Mouse (Mus musculus) hindbrain, postnatal 0 days (tissue): ENCODE results near the gene Nr6a1. TPM values are rescaled to one million over a fixed set of nuclear protein-coding genes. Genes with fewer than 3 reads are reported as not detected.

Source experiments
- ATAC-seq: fragments of 200-750 bp; cut with Nextera tagmentation; 2 replicates; pipeline ENCODE4 v1.8.0; 2017; ENCODE audit warnings: mild to moderate bottlenecking, moderate TSS enrichment, moderate library complexity
- DNase-seq: peaks from one replicate; pipeline ENCODE4 v3.0.0-alpha.2; 2015; ENCODE audit warnings: low spot score
- H3K27ac ChIP-seq: fragments of 300-500 bp; sonication (generic); 2 replicates; pipeline ENCODE4 v1.5.1; 2014; ENCODE audit warnings: mild to moderate bottlenecking
- H3K27me3 ChIP-seq: fragments of 300-500 bp; sonication (generic); 2 replicates; pipeline ENCODE4 v1.6.1; 2014; ENCODE audit warnings: low read length, mixed read lengths; ENCODE audit not compliant: insufficient read depth
- H3K36me3 ChIP-seq: fragments of 300-500 bp; sonication (generic); 2 replicates; pipeline ENCODE4 v1.6.1; 2014; ENCODE audit warnings: low read length, mixed read lengths; ENCODE audit not compliant: insufficient read depth
- H3K4me1 ChIP-seq: fragments of 300-500 bp; sonication (generic); 2 replicates; pipeline ENCODE4 v1.6.1; 2014; ENCODE audit warnings: antibody characterized with exemption, low read length, mixed read lengths; ENCODE audit not compliant: insufficient read depth
- H3K4me2 ChIP-seq: fragments of 300-500 bp; sonication (generic); 2 replicates; pipeline ENCODE4 v1.6.1; 2014; ENCODE audit warnings: low read depth, mild to moderate bottlenecking, low read length, moderate library complexity, mixed read lengths
- H3K4me3 ChIP-seq: fragments of 300-500 bp; sonication (generic); 2 replicates; pipeline ENCODE4 v1.5.1; 2014; ENCODE audit warnings: low read length
- H3K9ac ChIP-seq: fragments of 300-500 bp; sonication (generic); replicated peaks from 2 replicates; pipeline ENCODE4 v1.6.1; 2014; ENCODE audit warnings: mild to moderate bottlenecking, low read length, moderate library complexity, mixed read lengths
- H3K9me3 ChIP-seq: fragments of 300-500 bp; sonication (generic); 2 replicates; pipeline ENCODE4 v1.6.1; 2016; ENCODE audit warnings: low read length, mixed read lengths
- CTCF ChIP-seq: IDR thresholded peaks from 2 replicates; pipeline ENCODE4 v1.5.1; 2016; ENCODE audit warnings: antibody characterized with exemption, control low read depth, low read depth
- WGBS: fragments of 180-500 bp; shearing (Covaris S2); extraction: QIAGEN DNeasy Blood & Tissue Kit; methylation state at CpG from one replicate; pipeline ENCODE4 v1.1.7; 2014; 5-methylcytosine and 5-hydroxymethylcytosine counted together
- microRNA-seq, 2 experiments: library from miRNA; unstranded; fragments of <30 nt; microRNA quantifications; one replicate each; pipeline ENCODE4; 2016
- polyA plus RNA-seq: library from polyadenylated mRNA; unstranded; fragments of >200 nt; fragmentation: Nextera tagmentation; extraction: Ambion mirVana; gene quantifications from 2 replicates; pipeline ENCODE4 v1.2.1, GENCODE M21; 2015
- total RNA-seq: library from RNA; depleted of rRNA; stranded (reverse); fragments of >200 nt; gene quantifications from 2 replicates; pipeline ENCODE4 v1.2.3, GENCODE M21; 2014; rRNA removed

Nr6a1 gene
- total and polyA plus RNA-seq, 2 experiments from 2014 or later, result 1.6 to 9.0 TPM

DNA sequence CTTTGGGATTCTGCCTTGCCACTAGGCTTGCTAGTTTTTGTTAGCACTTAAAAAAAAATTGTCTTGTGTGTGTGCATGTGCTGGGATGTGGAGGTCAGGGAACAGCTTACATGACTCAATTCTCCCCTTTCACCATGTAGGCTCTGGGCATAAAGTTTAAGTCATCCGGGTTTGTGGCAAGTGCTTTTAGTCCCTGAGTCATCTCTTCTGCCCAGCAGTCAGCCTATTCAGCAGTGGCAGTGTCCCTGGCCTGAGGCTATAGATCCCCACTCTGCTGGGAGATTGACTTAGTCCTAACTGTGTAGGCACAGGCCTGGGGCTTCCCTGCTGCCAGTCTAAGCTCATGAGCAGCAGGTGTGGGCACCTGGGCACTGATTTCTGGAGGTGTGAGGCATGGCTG, 237.6 kb downstream of the Nr6a1 start:
- ATAC-seq, result no peak
- no peak overlapping the region for H3K9ac ChIP-seq
- no peak for TF ChIP-seq CTCF
- 37% methylated on average over 1 of the region's 1 CpGs for WGBS
- no peaks in the 10 kb centered on the region for H3K27me3 ChIP-seq
- no peaks in the 10 kb centered on the region for H3K36me3 ChIP-seq
- DNase-seq, result no peak
- H3K4me3 ChIP-seq, result no peak overlapping the region
- H3K4me2 ChIP-seq, result no peak overlapping the region
- no peak overlapping the region for H3K27ac ChIP-seq
- H3K4me1 ChIP-seq, result peaks cover 9% of the 10 kb centered on the region
- no peaks in the 10 kb centered on the region for H3K9me3 ChIP-seq

DNA sequence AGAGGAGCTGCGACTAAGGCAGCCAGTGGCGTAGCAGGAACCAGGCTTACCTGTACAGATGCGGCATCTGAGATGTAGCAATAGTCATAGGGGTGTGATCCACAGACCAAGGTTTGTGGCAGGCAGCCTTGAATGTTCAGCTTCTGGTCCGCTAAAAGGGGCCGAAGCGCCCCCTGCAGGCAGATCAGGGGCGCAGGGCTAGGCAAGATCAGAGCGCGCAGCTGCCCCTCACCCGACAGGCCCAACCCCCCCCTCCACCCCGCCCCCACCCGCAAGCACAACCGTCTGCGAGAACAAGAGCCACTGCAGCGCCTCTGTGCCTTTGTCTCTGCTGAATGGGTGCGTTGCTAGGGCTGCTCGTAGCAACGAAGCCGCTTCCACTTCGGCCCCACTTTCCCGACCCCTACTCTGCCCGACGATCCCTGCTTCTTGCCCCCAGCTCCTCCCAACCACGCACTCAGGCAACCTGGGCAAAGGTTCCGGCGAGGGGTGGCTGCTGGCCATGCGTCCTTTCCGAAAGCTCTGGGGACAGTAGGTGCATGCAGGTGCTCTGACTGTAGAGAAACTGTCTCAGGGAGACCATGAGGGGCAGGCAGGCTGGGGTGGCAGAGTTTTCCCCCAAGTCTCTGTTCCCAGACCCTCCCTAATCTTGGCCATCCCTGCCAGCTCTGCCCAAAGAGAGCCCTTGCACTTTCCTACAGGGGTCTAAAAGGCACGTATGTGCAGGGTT, 238.5 kb downstream of the Nr6a1 start:
- peak; percentile 86 for ATAC-seq
- peaks cover 9% of the 10 kb centered on the region for H3K4me1 ChIP-seq
- peak; percentile 79 for TF ChIP-seq CTCF
- H3K4me3 ChIP-seq, result peak overlapping the region; percentile 29
- H3K27ac ChIP-seq, result no peak overlapping the region; the same call in 1 of the 2 replicates
- no peaks in the 10 kb centered on the region for H3K27me3 ChIP-seq
- no peaks in the 10 kb centered on the region for H3K36me3 ChIP-seq
- H3K4me2 ChIP-seq, result peak overlapping the region; percentile 63
- DNase-seq, result peak; percentile 87
- peak overlapping the region; percentile 44 for H3K9ac ChIP-seq
- 2% methylated on average over 28 of the region's 29 CpGs for WGBS
- H3K9me3 ChIP-seq, result no peaks in the 10 kb centered on the region

DNA sequence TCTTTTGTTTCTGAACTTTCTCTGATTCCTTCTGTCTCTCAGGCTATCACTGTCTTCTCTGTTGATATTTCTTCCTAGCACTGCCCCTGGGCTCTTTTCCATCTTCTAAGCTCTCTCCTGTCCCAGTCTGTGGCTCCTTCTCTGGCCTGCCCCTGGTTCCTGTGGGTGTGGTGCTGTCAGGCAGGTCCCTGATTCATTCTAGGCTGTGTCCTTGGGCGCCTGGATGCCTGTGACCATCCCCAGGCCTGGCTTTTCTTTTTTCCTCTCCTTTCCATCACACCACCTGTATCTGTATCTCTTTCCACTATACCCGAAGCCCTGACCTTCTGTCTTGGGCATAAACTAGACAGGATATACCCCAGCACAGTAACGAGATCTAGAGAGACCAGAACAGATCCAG, 241.7 kb downstream of the Nr6a1 start:
- ATAC-seq (no peak), DNase-seq (no peak)
- Histone ChIP-seq H3K27me3 (no peaks in the 10 kb centered on the region), H3K4me1 (peaks cover 9% of the 10 kb centered on the region), H3K9me3 (no peaks in the 10 kb centered on the region), H3K4me3 (no peak overlapping the region), H3K27ac (no peak overlapping the region), H3K9ac (no peak overlapping the region), H3K4me2 (no peak overlapping the region), H3K36me3 (no peaks in the 10 kb centered on the region)
- no peak for TF ChIP-seq CTCF
- WGBS, result 73% methylated on average over 3 of the region's 3 CpGs

DNA sequence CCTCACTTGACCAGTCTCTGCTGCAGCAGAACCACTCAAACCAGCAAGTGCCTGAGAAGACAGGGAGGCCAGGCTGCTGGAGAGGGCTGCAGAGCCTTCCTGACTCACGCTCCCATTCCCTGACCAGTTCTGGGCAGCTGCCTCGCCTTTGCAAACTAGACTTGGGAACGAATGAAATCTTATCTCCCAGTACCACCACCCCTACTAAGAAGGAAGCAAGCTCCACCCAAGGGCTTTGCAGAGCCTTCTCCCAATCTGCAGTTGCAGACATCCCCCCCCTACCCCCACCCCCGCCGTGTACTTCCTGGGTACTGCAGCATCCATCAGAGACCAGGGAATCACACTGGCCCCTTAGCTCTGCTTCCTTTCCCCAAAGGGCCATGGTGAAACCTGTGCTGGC, 244.4 kb downstream of the Nr6a1 start:
- DNase-seq (no peak), ATAC-seq (no peak)
- Histone ChIP-seq H3K36me3 (no peaks in the 10 kb centered on the region), H3K27me3 (no peaks in the 10 kb centered on the region), H3K4me3 (no peak overlapping the region), H3K9ac (no peak overlapping the region), H3K27ac (no peak overlapping the region), H3K4me2 (no peak overlapping the region), H3K9me3 (no peaks in the 10 kb centered on the region), H3K4me1 (peaks cover under 1% of the 10 kb centered on the region)
- TF ChIP-seq CTCF, result no peak
- WGBS, result 78% methylated on average over 5 of the region's 5 CpGs

DNA sequence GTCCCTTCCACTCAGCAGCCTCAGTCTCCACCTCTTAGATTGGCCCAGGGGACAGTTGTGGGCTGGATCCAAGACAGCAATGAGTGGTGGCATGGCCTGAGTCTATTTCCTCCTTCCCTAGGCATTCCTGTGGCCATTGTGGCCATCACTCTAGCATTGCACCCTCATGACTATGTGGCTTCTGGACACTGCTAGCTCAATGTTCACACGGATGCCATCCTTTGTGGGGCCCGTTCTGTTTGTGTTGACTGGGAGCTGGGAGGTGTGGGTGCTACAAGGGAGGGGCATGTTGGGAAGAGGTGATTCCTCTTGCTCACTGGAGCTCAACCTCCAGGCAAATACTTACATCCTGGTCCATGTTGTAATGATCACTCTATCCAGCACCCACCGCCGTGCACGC, 245.3 kb downstream of the Nr6a1 start:
- no peak for DNase-seq
- no peak for ATAC-seq
- Histone ChIP-seq H3K36me3 (no peaks in the 10 kb centered on the region), H3K27ac (no peak overlapping the region), H3K4me3 (no peak overlapping the region), H3K9me3 (no peaks in the 10 kb centered on the region), H3K27me3 (no peaks in the 10 kb centered on the region), H3K4me2 (no peak overlapping the region), H3K9ac (no peak overlapping the region), H3K4me1 (no peaks in the 10 kb centered on the region)
- TF ChIP-seq CTCF, result no peak
- 94% methylated on average over 5 of the region's 5 CpGs for WGBS

DNA sequence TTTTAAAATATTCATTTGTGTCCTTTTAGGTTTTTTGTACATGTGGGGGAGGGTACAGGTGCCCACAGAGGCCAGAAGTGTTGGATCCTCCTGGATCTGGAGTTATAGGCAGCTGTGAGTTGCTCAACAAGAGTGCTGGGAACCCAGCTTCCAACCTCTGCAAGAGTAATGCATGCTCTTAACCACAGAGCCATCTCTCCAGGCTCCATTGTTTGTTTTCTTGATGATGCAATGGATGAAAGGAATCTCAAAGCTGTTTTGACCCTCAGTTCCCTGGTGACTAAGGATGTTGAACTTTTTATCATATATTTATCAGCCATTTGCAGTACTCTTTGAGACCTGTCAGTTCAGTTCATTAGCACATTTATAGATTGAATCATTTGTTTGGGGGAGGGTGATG, 248.5 kb downstream of the Nr6a1 start:
- ATAC-seq, result no peak
- Histone ChIP-seq H3K27ac (no peak overlapping the region), H3K9me3 (no peaks in the 10 kb centered on the region)

DNA sequence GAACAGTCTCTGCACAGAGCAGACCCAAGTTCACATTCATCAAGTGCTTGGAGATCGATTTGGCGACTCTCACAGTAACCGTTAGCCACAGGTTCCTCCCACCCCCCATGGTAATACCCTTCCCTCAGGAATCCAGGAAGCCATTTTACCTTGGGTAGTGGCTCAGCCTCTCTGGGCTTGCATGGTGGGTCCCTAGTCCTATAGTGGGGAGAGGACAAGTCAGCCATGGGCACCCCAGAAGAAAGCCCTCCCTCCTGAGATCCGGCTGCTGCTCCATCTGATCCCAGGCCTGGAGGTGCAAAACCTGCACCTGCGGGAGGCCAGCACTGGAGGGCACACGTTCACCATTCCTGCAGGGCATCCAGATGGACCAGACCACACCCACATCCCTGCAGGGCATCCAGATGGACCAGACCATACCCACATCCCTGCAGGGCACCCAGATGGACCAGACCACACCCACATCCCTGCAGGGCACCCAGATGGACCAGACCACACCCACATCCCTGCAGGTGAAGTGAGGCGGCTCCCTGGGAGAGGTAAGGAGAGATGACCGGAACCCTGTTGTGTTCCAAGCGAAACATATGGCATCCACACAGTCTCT, 252.0 kb downstream of the Nr6a1 start:
- no peak overlapping the region for H3K27ac ChIP-seq
- H3K9ac ChIP-seq, result no peak overlapping the region
- H3K27me3 ChIP-seq, result no peaks in the 10 kb centered on the region
- TF ChIP-seq CTCF, result peak; percentile 55
- H3K36me3 ChIP-seq, result no peaks in the 10 kb centered on the region
- no peaks in the 10 kb centered on the region for H3K4me1 ChIP-seq
- H3K4me2 ChIP-seq, result no peak overlapping the region
- WGBS, result 58% methylated on average over 9 of the region's 9 CpGs
- ATAC-seq (0 out of 2 replicates have a peak, but pooled peaks have one; percentile 30), DNase-seq (peak; percentile 31)
- H3K4me3 ChIP-seq, result no peak overlapping the region
- no peaks in the 10 kb centered on the region for H3K9me3 ChIP-seq

More for the DNA sequence above, 248.5 kb downstream of the Nr6a1 start:
- Histone ChIP-seq H3K4me3 (no peak overlapping the region), H3K4me2 (no peak overlapping the region), H3K36me3 (no peaks in the 10 kb centered on the region), H3K4me1 (no peaks in the 10 kb centered on the region), H3K27me3 (no peaks in the 10 kb centered on the region), H3K9ac (no peak overlapping the region)
- TF ChIP-seq CTCF, result no peak
- DNase-seq, result no peak

Small RNA genes lying within 50 kb of the gene (microRNA-seq; reads per million reads assigned to microRNA genes)
- gene Mir181a-2 (108 to 174 reads per million in 2 experiments), gene Mir181b-2 (294 to 503 reads per million in 2 experiments)

Other genes with a start within 250 kb of the Nr6a1 start
- 0.05 TPM in 1 of 2 replicates, not detected in the other for gene Nr5a1, start 213.1 kb downstream of the Nr6a1 start, total RNA-seq
- 0.05 TPM in 1 of 2 replicates, not detected in the other for gene Nr5a1, start 213.1 kb downstream of the Nr6a1 start, polyA plus RNA-seq
- gene Olfml2a, start 4.3 kb upstream of the Nr6a1 start, total RNA-seq, result 7.5 and 8.8 TPM in 2 replicates
- 2.7 and 3.3 TPM in 2 replicates for gene Olfml2a, start 4.3 kb upstream of the Nr6a1 start, polyA plus RNA-seq
- 0.93 and 1.2 TPM in 2 replicates for gene Wdr38, start 69.8 kb upstream of the Nr6a1 start, total RNA-seq
- gene Wdr38, start 69.8 kb upstream of the Nr6a1 start, polyA plus RNA-seq, result 0.66 and 0.73 TPM in 2 replicates
- gene Arpc5l, start 77.7 kb upstream of the Nr6a1 start, total RNA-seq, result 45.5 and 63.8 TPM in 2 replicates
- 176 and 181 TPM in 2 replicates for gene Arpc5l, start 77.7 kb upstream of the Nr6a1 start, polyA plus RNA-seq
- gene Rpl35, start 77.9 kb upstream of the Nr6a1 start, total RNA-seq, result 41.1 and 46.1 TPM in 2 replicates
- gene Rpl35, start 77.9 kb upstream of the Nr6a1 start, polyA plus RNA-seq, result 600 and 645 TPM in 2 replicates
- 12.8 and 17.4 TPM in 2 replicates for gene Golga1, start 137.9 kb upstream of the Nr6a1 start, total RNA-seq
- 27.7 and 30.3 TPM in 2 replicates for gene Golga1, start 137.9 kb upstream of the Nr6a1 start, polyA plus RNA-seq